ENCODE assay signal across 24 mouse cellular contexts in genomic region chr10:21564189-21564588, GRCm38 (mm10). TPM values are rescaled to one million over a fixed set of nuclear protein-coding genes. Genes with fewer than 3 reads are reported as not detected.
DNase-seq lines count a peak whose midpoint lies in the region; ATAC-seq and TF ChIP-seq lines count a peak whose summit lies in the region.
"Had no signal": no experiment of that assay in that cellular context is flagged by ENCODE, and none has a peak within 500 bp of the region (broad histone marks: within the 10 kb centered on the region; RNA-seq: fewer than 3 reads in every experiment).

No protein-coding gene starts in this region.

- intact Hi-C loops in left cerebral cortex, adult 2 months (cut with DNase I), result loop anchor here (5.0 kb wide), 2 partner anchors 37 to 82 kb away; no protein-coding TSS in a partner anchor
- intact Hi-C loops in left cerebral cortex, postnatal 14 days (cut with DNase I), result no loop called here

- TF ChIP-seq CTCF in left cerebral cortex, adult 2 months (IDR thresholded peaks at IDR 0.05), result no peak

- no peak for DNase-seq in frontal cortex, postnatal 14 days (ENCODE audit: low spot score in 2 of 2)
- no peak for DNase-seq in left cerebral cortex, adult 2 months (ENCODE audit: extremely low spot score in 1 of 2, low spot score in 2 of 2)
- no peak for DNase-seq in left cerebral cortex, postnatal 14 days (ENCODE audit: low spot score in 2 of 2)
- peak; percentile 65 for DNase-seq in brain, adult 2 months (ENCODE audit: low read depth, low spot score)
- DNase-seq in telencephalon, adult 2 months (ENCODE audit: low read depth, low spot score), result peak; percentile 36
- DNase-seq: adrenal gland, adult 2 months; adrenal gland, postnatal 10 days; adrenal gland, postnatal 25 days; B cell, adult 2 months; cerebellum, adult 11-12 months; cerebellum, adult 2 months; cerebellum, adult 9-10 months; cerebellum, postnatal 10 days; cerebellum, postnatal 25 days had no signal

- H3K4me3 ChIP-seq in left cerebral cortex, adult 2 months, result no peak overlapping the region
- H3K4me3 ChIP-seq: embryonic facial prominence, embryonic 10.5 days; embryonic facial prominence, embryonic 12.5 days; forebrain, embryonic 13.5 days; forebrain, embryonic 15.5 days had no signal

- peak overlapping the region; percentile 19; the same call in 1 of the 2 replicates for H3K27ac ChIP-seq in left cerebral cortex, adult 2 months
- H3K27ac ChIP-seq: embryonic facial prominence, embryonic 10.5 days; embryonic facial prominence, embryonic 12.5 days; forebrain, embryonic 13.5 days; forebrain, embryonic 15.5 days had no signal

- peak; percentile 50; the same call in 1 of the 2 replicates for ATAC-seq in frontal cortex, adult (ENCODE audit: low TSS enrichment)
- ATAC-seq in monocyte, adult 5-6 weeks (replicated peaks; ENCODE audit: insufficient number of reproducible peaks, low FRiP score, low TSS enrichment, poor library complexity, severe bottlenecking), result no peak
- ATAC-seq: CD4-positive, CD25-positive, alpha-beta regulatory T cell, adult 4 months; forebrain, embryonic 13.5 days; forebrain, embryonic 15.5 days; Patski had no signal

RNA-seq across cellular contexts. Expression of gene 1700020N01Rik, which starts 28.8 kb away (rescaled TPM):
- total RNA-seq in left cerebral cortex, adult 2 months (2021), result not detected
- not detected for total RNA-seq in left cerebral cortex, postnatal 14 days (2021)
- total RNA-seq in monocyte, adult 5-6 weeks (2017), result not detected in 3 replicates
- total RNA-seq: adrenal gland, adult 2 months; adrenal gland, postnatal 10 days; CH12.LX; G1E had no signal

Comparison
In these comparisons a context has a peak if more than half of its experiments do, and no peak if none do; other contexts are left out.
1. DNase-seq: peak in brain, adult 2 months (single experiment) and telencephalon, adult 2 months (single experiment); none in frontal cortex, postnatal 14 days (0 of 2), left cerebral cortex, adult 2 months (0 of 2) and left cerebral cortex, postnatal 14 days (0 of 2).